Mouse (Mus musculus) limb, embryonic 10.5 days (tissue): ENCODE data around the gene Xrn1. TPM values are rescaled to one million over a fixed set of nuclear protein-coding genes. Genes with fewer than 3 reads are reported as not detected.
"Not testable (repeated sequence)": the region's sequence is repeated elsewhere in the genome, so short reads cannot be mapped to it uniquely, and the experiment has no call there.

Experiments
- DNase-seq: peaks from one replicate; pipeline ENCODE4 v3.0.0-alpha.2; 2017; ENCODE audit warnings: low spot score
- H3K27ac ChIP-seq: fragments of 300-500 bp; sonication (generic); 2 replicates; pipeline ENCODE4 v1.5.1; 2016; ENCODE audit warnings: mild to moderate bottlenecking
- H3K27me3 ChIP-seq: fragments of 300-500 bp; sonication (generic); 2 replicates; pipeline ENCODE4 v1.6.1; 2016; ENCODE audit warnings: low read depth, mild to moderate bottlenecking; ENCODE audit not compliant: poor library complexity, severe bottlenecking
- H3K36me3 ChIP-seq: fragments of 300-500 bp; sonication (generic); 2 replicates; pipeline ENCODE4 v1.6.1; 2016; ENCODE audit warnings: mild to moderate bottlenecking, moderate library complexity
- H3K4me1 ChIP-seq: fragments of 300-500 bp; sonication (generic); 2 replicates; pipeline ENCODE4 v1.6.1; 2016
- H3K4me3 ChIP-seq: fragments of 300-500 bp; sonication (generic); 2 replicates; pipeline ENCODE4 v1.5.1; 2016; ENCODE audit warnings: mild to moderate bottlenecking, moderate library complexity
- H3K9me3 ChIP-seq: fragments of 300-500 bp; sonication (generic); replicated peaks from 2 replicates; pipeline ENCODE4 v1.6.1; 2016; ENCODE audit warnings: mild to moderate bottlenecking
- WGBS: fragments of 180-500 bp; shearing (Covaris S2); methylation state at CpG from one replicate; pipeline ENCODE4 v1.1.7; 2016; 5-methylcytosine and 5-hydroxymethylcytosine counted together
- polyA plus RNA-seq: library from polyadenylated mRNA; unstranded; fragments of >200 nt; fragmentation: Nextera tagmentation; extraction: Ambion mirVana; gene quantifications from 2 replicates; pipeline ENCODE4 v1.2.1, GENCODE M21; 2016

Xrn1 gene
- polyA plus RNA-seq, 1 experiment from 2014 or later = 20.0 TPM

- Histone ChIP-seq H3K9me3 (no peaks in the 10 kb centered on the region), H3K36me3 (peaks cover 7% of the 10 kb centered on the region), H3K4me3 (no peak overlapping the region), H3K27ac (no peak overlapping the region), H3K27me3 (no peaks in the 10 kb centered on the region), H3K4me1 (no peaks in the 10 kb centered on the region)
- WGBS = 87% methylated on average over 5 of the region's 5 CpGs
- DNase-seq = no peak
These were observed 109.4 kb downstream of the Xrn1 start for GRCm38 (mm10) chr9:96063803-96064475.

- Histone ChIP-seq H3K27ac (no peak overlapping the region), H3K27me3 (no peaks in the 10 kb centered on the region), H3K9me3 (no peaks in the 10 kb centered on the region), H3K4me1 (no peaks in the 10 kb centered on the region), H3K4me3 (no peak overlapping the region), H3K36me3 (no peaks in the 10 kb centered on the region)
- 79% methylated on average over 2 of the region's 2 CpGs for WGBS
- DNase-seq = no peak
These were observed 112.9 kb downstream of the Xrn1 start for GRCm38 (mm10) chr9:96067507-96067906.

- H3K9me3 ChIP-seq = no peaks in the 10 kb centered on the region
- H3K4me1 ChIP-seq = no peaks in the 10 kb centered on the region
- no peak overlapping the region for H3K4me3 ChIP-seq
- no peak for DNase-seq
- WGBS = 97% methylated on average over 13 of the region's 13 CpGs
- H3K27me3 ChIP-seq = no peaks in the 10 kb centered on the region
- no peaks in the 10 kb centered on the region for H3K36me3 ChIP-seq
- H3K27ac ChIP-seq = no peak overlapping the region
These were observed 124.3 kb downstream of the Xrn1 start for GRCm38 (mm10) chr9:96078752-96079315.

GRCm38 (mm10) chr9:96085293-96085692 lies 130.7 kb downstream of the Xrn1 start:
- H3K27me3 ChIP-seq = no peaks in the 10 kb centered on the region
- no peaks in the 10 kb centered on the region for H3K36me3 ChIP-seq
- no peaks in the 10 kb centered on the region for H3K4me1 ChIP-seq
- H3K27ac ChIP-seq = no peak overlapping the region
- H3K9me3 ChIP-seq = no peaks in the 10 kb centered on the region
- DNase-seq = no peak
- WGBS = 91% methylated on average over 6 of the region's 6 CpGs
- H3K4me3 ChIP-seq = no peak overlapping the region

GRCm38 (mm10) chr9:96087671-96088070 lies 133.1 kb downstream of the Xrn1 start:
- WGBS = 91% methylated on average over 2 of the region's 2 CpGs
- H3K4me1 ChIP-seq = no peaks in the 10 kb centered on the region
- DNase-seq = no peak
- H3K27me3 ChIP-seq = no peaks in the 10 kb centered on the region
- H3K4me3 ChIP-seq = no peak overlapping the region
- no peaks in the 10 kb centered on the region for H3K36me3 ChIP-seq
- no peaks in the 10 kb centered on the region for H3K9me3 ChIP-seq
- no peak overlapping the region for H3K27ac ChIP-seq

- not testable (repeated sequence) for H3K27me3 ChIP-seq, H3K4me3 ChIP-seq, H3K27ac ChIP-seq, H3K4me1 ChIP-seq, DNase-seq, H3K36me3 ChIP-seq, H3K9me3 ChIP-seq
- 92% methylated on average over 3 of the region's 3 CpGs for WGBS
These were observed 133.9 kb downstream of the Xrn1 start for GRCm38 (mm10) chr9:96088456-96088855.

- H3K36me3 ChIP-seq, DNase-seq, H3K27me3 ChIP-seq, H3K27ac ChIP-seq, H3K9me3 ChIP-seq, H3K4me1 ChIP-seq, H3K4me3 ChIP-seq: not testable (repeated sequence)
- 93% methylated on average over 10 of the region's 10 CpGs for whole genome bisulfite sequencing
These were observed 138.1 kb downstream of the Xrn1 start for GRCm38 (mm10) chr9:96092637-96093036.

GRCm38 (mm10) chr9:96093221-96093620 lies 138.7 kb downstream of the Xrn1 start:
- H3K9me3 ChIP-seq = peaks cover 3% of the 10 kb centered on the region; the same call in 1 of the 2 replicates
- no peaks in the 10 kb centered on the region for H3K36me3 ChIP-seq
- H3K27ac ChIP-seq = no peak overlapping the region
- H3K27me3 ChIP-seq = no peaks in the 10 kb centered on the region
- WGBS = 93% methylated on average over 1 of the region's 1 CpGs
- DNase-seq = no peak
- no peak overlapping the region for H3K4me3 ChIP-seq
- no peaks in the 10 kb centered on the region for H3K4me1 ChIP-seq

GRCm38 (mm10) chr9:96094341-96094740 lies 139.8 kb downstream of the Xrn1 start:
- Histone ChIP-seq H3K4me1 (no peaks in the 10 kb centered on the region), H3K36me3 (no peaks in the 10 kb centered on the region), H3K27me3 (no peaks in the 10 kb centered on the region), H3K9me3 (peaks cover 6% of the 10 kb centered on the region; the same call in 1 of the 2 replicates), H3K27ac (no peak overlapping the region), H3K4me3 (no peak overlapping the region)
- WGBS = 53% methylated on average over 1 of the region's 1 CpGs
- no peak for DNase-seq

GRCm38 (mm10) chr9:96095192-96095591 lies 140.6 kb downstream of the Xrn1 start:
- no peaks in the 10 kb centered on the region for H3K4me1 ChIP-seq
- DNase-seq = no peak
- H3K27me3 ChIP-seq = no peaks in the 10 kb centered on the region
- WGBS = 90% methylated on average over 1 of the region's 1 CpGs
- H3K4me3 ChIP-seq = no peak overlapping the region
- H3K27ac ChIP-seq = no peak overlapping the region
- H3K9me3 ChIP-seq = peaks cover 10% of the 10 kb centered on the region; the same call in 1 of the 2 replicates
- no peaks in the 10 kb centered on the region for H3K36me3 ChIP-seq

- 87% methylated on average over 8 of the region's 8 CpGs for WGBS
These were observed 148.3 kb downstream of the Xrn1 start for GRCm38 (mm10) chr9:96102846-96103245.

More at GRCm38 (mm10) chr9:96102846-96103245, 148.3 kb downstream of the Xrn1 start:
- no peak for DNase-seq
- Histone ChIP-seq H3K4me3 (no peak overlapping the region), H3K27ac (no peak overlapping the region), H3K27me3 (no peaks in the 10 kb centered on the region), H3K9me3 (peaks cover 6% of the 10 kb centered on the region; the same call in 1 of the 2 replicates), H3K36me3 (no peaks in the 10 kb centered on the region), H3K4me1 (no peaks in the 10 kb centered on the region)
